Mouse (Mus musculus) myocyte (in vitro differentiated cells): ENCODE measurements around the gene Vmn1r222. TPM values are rescaled to one million over a fixed set of nuclear protein-coding genes. Genes with fewer than 3 reads are reported as not detected.
"Not testable (repeated sequence)": the region's sequence is repeated elsewhere in the genome, so short reads cannot be mapped to it uniquely, and the experiment has no call there.

Experiments
- H3K27me3 ChIP-seq: one replicate; pipeline ENCODE4 v1.6.1; 2011; ENCODE audit not compliant: control insufficient read depth, insufficient read depth, insufficient read length
- H3K36me3 ChIP-seq: one replicate; pipeline ENCODE4 v1.6.1; 2011; ENCODE audit not compliant: control insufficient read depth, insufficient read depth
- H3K4me2 ChIP-seq: one replicate; pipeline ENCODE4 v1.6.1; 2011; ENCODE audit warnings: low read depth, control low read depth
- H3K4me3 ChIP-seq: one replicate; pipeline ENCODE4 v1.5.1; 2011; ENCODE audit warnings: mild to moderate bottlenecking, control low read depth, moderate library complexity
- H3K79me2 ChIP-seq: one replicate; pipeline ENCODE4 v1.6.1; 2011; ENCODE audit not compliant: control insufficient read depth, insufficient read depth
- H3ac ChIP-seq: one replicate; pipeline ENCODE4 v1.6.1; 2011; ENCODE audit not compliant: control insufficient read depth, insufficient read length
- CEBPB ChIP-seq: IDR thresholded peaks from 2 replicates; pipeline ENCODE4 v1.6.1; 2011; ENCODE audit warnings: mild to moderate bottlenecking, moderate library complexity; ENCODE audit not compliant: poor library complexity, insufficient read depth, severe bottlenecking
- E2F4 ChIP-seq: IDR thresholded peaks from one replicate; pipeline ENCODE4 v1.6.1; 2011; ENCODE audit warnings: mild to moderate bottlenecking, control low read depth, moderate library complexity; ENCODE audit not compliant: insufficient read depth
- MAX ChIP-seq: IDR thresholded peaks from one replicate; pipeline ENCODE4 v1.6.1; 2011; ENCODE audit warnings: low read depth, mild to moderate bottlenecking, control low read depth
- MYOD1 ChIP-seq, 3 experiments: IDR thresholded peaks; one replicate each; pipeline ENCODE4 v1.6.1; 2011; ENCODE audit warnings: control low read depth in 2 of 3, low read depth in 2 of 3, mild to moderate bottlenecking in 2 of 3, moderate library complexity in 1 of 3; ENCODE audit not compliant: insufficient read length in 2 of 3, control insufficient read depth in 1 of 3
- MYOG ChIP-seq, 3 experiments: IDR thresholded peaks; one replicate each; pipeline ENCODE4 v1.6.1; 2011; ENCODE audit warnings: control low read depth in 2 of 3, low read depth in 2 of 3, mild to moderate bottlenecking in 2 of 3; ENCODE audit not compliant: insufficient read length in 2 of 3, control insufficient read depth in 1 of 3, insufficient read depth in 1 of 3
- POLR2A ChIP-seq: IDR thresholded peaks from one replicate; pipeline ENCODE4 v1.6.1; 2011; ENCODE audit warnings: low read depth, mild to moderate bottlenecking, control low read depth, moderate library complexity; ENCODE audit not compliant: insufficient read length
- POLR2AphosphoS2 ChIP-seq: IDR thresholded peaks from one replicate; pipeline ENCODE4 v1.6.1; 2011; ENCODE audit warnings: low read depth, control low read depth; ENCODE audit not compliant: insufficient read length
- REST ChIP-seq: IDR thresholded peaks from one replicate; pipeline ENCODE4 v1.6.1; 2011; ENCODE audit warnings: mild to moderate bottlenecking, control low read depth, moderate library complexity; ENCODE audit not compliant: insufficient read depth, insufficient read length
- SRF ChIP-seq: IDR thresholded peaks from one replicate; pipeline ENCODE4 v1.6.1; 2011; ENCODE audit warnings: low read depth; ENCODE audit not compliant: control insufficient read depth, insufficient read length
- TCF12 ChIP-seq: IDR thresholded peaks from one replicate; pipeline ENCODE4 v1.6.1; 2011; ENCODE audit warnings: mild to moderate bottlenecking, control low read depth; ENCODE audit not compliant: poor library complexity, insufficient read depth, severe bottlenecking
- TCF3 ChIP-seq: IDR thresholded peaks from one replicate; pipeline ENCODE4 v1.6.1; 2011; ENCODE audit warnings: low read depth, control low read depth; ENCODE audit not compliant: insufficient read length
- USF1 ChIP-seq: IDR thresholded peaks from one replicate; pipeline ENCODE4 v1.6.1; 2011; ENCODE audit warnings: low read depth, mild to moderate bottlenecking, control low read depth, moderate library complexity
- polyA plus RNA-seq: library from polyadenylated mRNA; unstranded; fragments of >200 nt; fragmentation: generic; extraction: Trizol; gene quantifications from one replicate; pipeline ENCODE4 v1.2.1, GENCODE M21; 2012; ENCODE audit warnings: missing spikeins

The Vmn1r222 gene
- polyA plus RNA-seq, 1 experiment = not detected

DNA sequence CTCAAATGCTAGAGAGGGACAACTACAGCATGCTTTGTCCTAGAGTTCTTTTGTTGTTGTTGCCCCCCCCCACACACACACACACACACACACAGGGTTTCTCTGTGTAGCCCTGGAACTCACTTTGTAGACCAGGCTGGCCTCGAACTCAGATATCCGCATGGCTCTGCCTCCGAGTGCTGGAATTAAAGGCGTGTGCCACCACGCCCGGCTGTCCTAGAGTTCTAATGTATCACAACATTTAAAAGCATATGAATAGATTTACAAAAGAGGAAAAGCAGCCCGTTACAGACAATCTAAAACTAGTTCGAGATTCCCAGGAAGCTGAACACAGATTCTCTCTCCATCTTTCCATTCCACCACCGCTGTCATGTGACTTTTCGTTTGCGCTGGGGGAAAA, 33.9 kb upstream of the Vmn1r222 start:
- Histone ChIP-seq H3K4me2 (peak overlapping the region; percentile 36), H3K4me3 (no peak overlapping the region), H3K27me3 (no peaks in the 10 kb centered on the region), H3K36me3 (no peaks in the 10 kb centered on the region), H3K79me2 (no peaks in the 10 kb centered on the region), H3ac (no peak overlapping the region)
- TF ChIP-seq POLR2AphosphoS2 (no peak), MYOD1 (IDR thresholded peaks at IDR 0.05; ENCODE audit: control insufficient read depth in 1 of 3, insufficient read length in 2 of 3, low read depth in 2 of 3) (no peak), CEBPB (no peak), SRF (no peak), TCF12 (no peak), MYOG (IDR thresholded peaks at IDR 0.05; ENCODE audit: control insufficient read depth in 1 of 3, insufficient read depth in 1 of 3, insufficient read length in 2 of 3, low read depth in 2 of 3) (no peak), USF1 (no peak), MAX (no peak), E2F4 (no peak), POLR2A (no peak), REST (no peak), TCF3 (no peak)

DNA sequence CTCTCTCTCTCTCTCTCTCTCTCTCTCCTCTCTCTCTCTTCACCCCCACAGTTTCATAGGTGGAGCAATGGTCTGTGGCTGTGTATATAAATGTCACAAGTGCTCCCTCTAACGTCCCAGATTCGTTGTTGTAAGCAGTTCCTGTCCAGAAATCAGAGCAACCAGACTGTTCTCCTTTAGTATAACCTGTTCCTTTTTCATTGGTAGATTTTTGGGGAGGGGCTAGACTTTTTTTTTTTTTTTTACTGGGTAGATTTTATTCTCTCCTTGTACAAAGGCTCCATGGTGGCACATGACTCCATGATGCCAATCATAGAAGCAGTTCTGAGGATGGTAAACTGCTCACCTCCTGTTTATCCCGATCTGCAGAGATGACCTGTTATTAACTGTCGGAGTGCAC, 33.4 kb upstream of the Vmn1r222 start:
- not testable (repeated sequence) for H3K36me3 ChIP-seq, H3K79me2 ChIP-seq, H3K27me3 ChIP-seq, H3ac ChIP-seq, H3K4me3 ChIP-seq, H3K4me2 ChIP-seq

DNA sequence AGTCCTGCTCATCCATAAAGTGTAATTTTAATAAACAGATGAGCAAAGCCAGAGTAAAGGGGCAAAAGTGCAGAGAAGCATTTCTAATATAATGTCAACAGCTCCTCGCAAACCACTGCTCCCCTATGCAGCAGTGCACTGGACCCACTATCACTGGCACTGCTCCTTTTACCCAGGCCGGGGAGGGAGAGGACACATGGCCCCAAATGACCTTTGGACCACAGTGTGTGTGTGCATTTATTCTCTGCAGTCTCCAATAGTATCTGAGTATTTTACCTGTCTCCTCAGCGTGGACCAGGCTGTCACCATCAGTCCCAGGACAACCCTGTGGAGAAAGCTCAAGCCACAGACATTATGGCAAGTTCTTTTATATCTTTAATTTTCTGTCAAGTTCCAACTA, 32.9 kb upstream of the Vmn1r222 start:
- H3K36me3 ChIP-seq, H3K4me3 ChIP-seq, H3K79me2 ChIP-seq, H3K27me3 ChIP-seq, H3ac ChIP-seq, H3K4me2 ChIP-seq: not testable (repeated sequence)

DNA sequence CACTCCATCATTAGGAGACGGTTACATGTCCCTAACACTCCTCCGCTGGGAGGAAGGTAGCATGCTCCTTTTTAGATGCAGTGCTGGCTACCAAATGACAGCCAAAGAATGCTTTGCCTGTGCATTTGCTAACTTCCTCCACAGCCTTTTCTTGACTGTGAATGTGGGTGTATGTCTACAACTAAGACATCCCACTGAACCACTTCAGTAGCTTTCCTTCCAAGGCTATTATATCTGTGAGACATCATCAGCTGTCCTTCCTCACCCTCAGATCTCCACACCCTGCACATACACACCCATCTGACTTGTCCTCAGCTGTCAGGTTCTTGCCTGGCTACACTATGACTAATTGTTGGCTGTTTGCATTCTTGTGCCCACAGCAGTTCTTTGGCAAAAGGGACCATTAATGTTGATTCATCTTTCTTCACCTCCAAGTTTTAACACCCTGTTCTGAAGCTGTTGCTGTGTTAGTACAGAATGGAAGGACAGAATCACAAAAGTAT, 22.9 kb upstream of the Vmn1r222 start:
- no peak overlapping the region for H3K4me3 ChIP-seq
- H3K27me3 ChIP-seq = no peaks in the 10 kb centered on the region
- no peaks in the 10 kb centered on the region for H3K79me2 ChIP-seq
- H3K36me3 ChIP-seq = no peaks in the 10 kb centered on the region
- H3K4me2 ChIP-seq = no peak overlapping the region
- peak; percentile 2 for TF ChIP-seq TCF12
- peak in 2 of 3 experiments; percentile 33 to 81 for TF ChIP-seq MYOD1 (IDR thresholded peaks at IDR 0.05; ENCODE audit: control insufficient read depth in 1 of 3, insufficient read length in 2 of 3, low read depth in 2 of 3)
- TF ChIP-seq MAX = no peak
- TF ChIP-seq TCF3 = peak; percentile 15
- TF ChIP-seq REST = no peak
- no peak for TF ChIP-seq E2F4
- no peak for TF ChIP-seq POLR2A
- no peak for TF ChIP-seq CEBPB
- peak in 2 of 3 experiments; percentile 11 to 70 for TF ChIP-seq MYOG (IDR thresholded peaks at IDR 0.05; ENCODE audit: control insufficient read depth in 1 of 3, insufficient read depth in 1 of 3, insufficient read length in 2 of 3, low read depth in 2 of 3)
- no peak for TF ChIP-seq POLR2AphosphoS2
- TF ChIP-seq SRF = no peak
- no peak for TF ChIP-seq USF1
- H3ac ChIP-seq = no peak overlapping the region

DNA sequence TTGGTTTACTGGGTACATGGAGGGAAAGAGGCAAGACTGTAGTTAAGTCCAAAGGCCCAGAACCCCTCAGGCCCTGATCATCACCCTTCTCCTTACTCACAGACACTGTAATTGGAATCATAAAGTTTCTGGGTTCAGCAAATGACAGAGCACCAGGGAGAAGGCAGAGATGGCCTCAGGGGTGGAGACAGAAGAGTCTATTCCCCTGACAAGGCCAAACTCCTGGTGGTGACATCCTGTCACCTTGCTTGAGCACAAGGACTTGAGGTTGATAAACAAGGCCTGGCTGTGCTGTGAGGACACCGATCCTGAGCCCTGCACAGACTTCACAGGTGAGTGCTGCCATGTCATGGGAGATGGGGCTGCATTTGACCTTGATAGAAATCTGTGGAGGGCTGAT, 11.1 kb upstream of the Vmn1r222 start, which contains the start of gene Vmn1r223:
TSS of gene Vmn1r223 (plus strand) at position 301 of the 400 bp plus-strand sequence.
- not testable (repeated sequence) for H3K4me3 ChIP-seq, H3K27me3 ChIP-seq, H3K79me2 ChIP-seq, H3K36me3 ChIP-seq, H3ac ChIP-seq, H3K4me2 ChIP-seq

DNA sequence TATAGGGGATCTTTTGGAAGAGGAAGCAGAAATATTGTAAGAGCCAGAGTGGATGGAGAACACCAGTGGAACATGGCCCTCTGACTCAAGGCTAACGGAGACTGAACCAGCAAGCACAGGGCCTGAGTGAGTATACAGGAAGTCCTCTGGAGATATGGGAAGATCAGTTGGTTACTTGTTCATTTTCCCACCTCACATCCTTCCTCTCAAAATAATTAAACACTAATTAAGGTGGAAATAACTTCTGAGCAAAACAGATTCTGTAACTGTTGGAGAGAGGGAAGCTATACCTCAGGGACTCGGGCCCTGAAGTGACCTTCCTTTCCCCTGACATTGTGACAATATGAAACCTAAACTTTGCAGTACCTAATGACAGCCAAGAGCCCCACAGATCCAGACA, 21.9 kb downstream of the Vmn1r222 start, which contains the start of gene Vmn1r221:
TSS of gene Vmn1r221 (plus strand) at position 301 of the 400 bp plus-strand sequence.
- H3K27me3 ChIP-seq, H3K79me2 ChIP-seq, H3K4me3 ChIP-seq, H3K36me3 ChIP-seq, H3K4me2 ChIP-seq, H3ac ChIP-seq: not testable (repeated sequence)

DNA sequence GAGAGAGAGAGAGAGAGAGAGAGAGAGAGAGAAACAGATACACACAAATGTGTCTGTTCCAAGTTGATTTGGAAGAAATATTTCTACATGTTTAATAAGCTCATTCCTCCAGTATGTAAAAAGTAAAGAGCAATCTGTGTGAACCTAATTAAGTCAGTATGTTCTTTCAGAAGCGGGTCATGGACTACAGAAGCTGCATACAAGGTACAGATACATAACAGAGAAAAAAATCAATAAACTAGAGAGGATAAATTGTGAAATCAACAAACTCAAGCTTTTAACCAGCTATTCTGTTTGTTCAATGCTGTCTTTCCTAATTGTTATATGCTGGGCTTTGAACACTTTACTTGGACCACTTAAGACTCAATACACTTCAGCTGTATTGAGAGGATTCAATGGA, 31.9 kb downstream of the Vmn1r222 start:
- H3K27me3 ChIP-seq, H3K4me2 ChIP-seq, H3K79me2 ChIP-seq, H3K4me3 ChIP-seq, H3K36me3 ChIP-seq, H3ac ChIP-seq: not testable (repeated sequence)
